Mouse (Mus musculus): ENCODE data around the gene Srrm4. TPM values are rescaled to one million over a fixed set of nuclear protein-coding genes. Genes with fewer than 3 reads are reported as not detected.

The Srrm4 gene
- polyA plus RNA-seq, 1 experiment from 2014 or later = 15.7 TPM

- no peak overlapping the region for H3K27ac ChIP-seq (ENCODE audit: low read depth, low read length)
- H3K36me3 ChIP-seq (ENCODE audit: control insufficient read depth, insufficient read depth, low read length) = no peaks in the 10 kb centered on the region; the same call in 1 of the 2 replicates
- WGBS = 53% methylated on average over 10 of the region's 10 CpGs
- H3K4me2 ChIP-seq (ENCODE audit: low read length) = no peak overlapping the region
- ATAC-seq = no peak
- no peak overlapping the region for H3K4me3 ChIP-seq (ENCODE audit: low read length)
- no peaks in the 10 kb centered on the region for H3K27me3 ChIP-seq (replicated peaks; ENCODE audit: control insufficient read depth, insufficient read depth, low read length)
- no peaks in the 10 kb centered on the region for H3K9me3 ChIP-seq (ENCODE audit: control insufficient read depth, low read length)
- H3K9ac ChIP-seq (ENCODE audit: low read depth, low read length) = no peak overlapping the region
- peaks cover 11% of the 10 kb centered on the region for H3K4me1 ChIP-seq (ENCODE audit: control insufficient read depth, insufficient read depth, low read depth, low read length)
These were observed 145.8 kb downstream of the Srrm4 start for GRCm38 (mm10) chr5:116445634-116446367.

GRCm38 (mm10) chr5:116444517-116444916 lies 147.1 kb downstream of the Srrm4 start:
- WGBS = 65% methylated on average over 27 of the region's 27 CpGs
- H3K27ac ChIP-seq (ENCODE audit: low read depth, low read length) = no peak overlapping the region; the same call in 1 of the 2 replicates
- H3K27me3 ChIP-seq (replicated peaks; ENCODE audit: control insufficient read depth, insufficient read depth, low read length) = no peaks in the 10 kb centered on the region
- peaks cover 11% of the 10 kb centered on the region for H3K4me1 ChIP-seq (ENCODE audit: control insufficient read depth, insufficient read depth, low read depth, low read length)
- no peak overlapping the region for H3K9ac ChIP-seq (ENCODE audit: low read depth, low read length)
- no peak overlapping the region for H3K4me3 ChIP-seq (ENCODE audit: low read length)
- no peak overlapping the region for H3K4me2 ChIP-seq (ENCODE audit: low read length)
- no peaks in the 10 kb centered on the region for H3K9me3 ChIP-seq (ENCODE audit: control insufficient read depth, low read length)
- no peaks in the 10 kb centered on the region; the same call in 1 of the 2 replicates for H3K36me3 ChIP-seq (ENCODE audit: control insufficient read depth, insufficient read depth, low read length)
- no peak for ATAC-seq

- Histone ChIP-seq H3K9ac (ENCODE audit: low read depth, low read length) (peak overlapping the region; percentile 28; the same call in 1 of the 2 replicates), H3K4me1 (ENCODE audit: control insufficient read depth, insufficient read depth, low read depth, low read length) (peaks cover 6% of the 10 kb centered on the region), H3K4me3 (ENCODE audit: low read length) (no peak overlapping the region), H3K9me3 (ENCODE audit: control insufficient read depth, low read length) (no peaks in the 10 kb centered on the region), H3K27me3 (replicated peaks; ENCODE audit: control insufficient read depth, insufficient read depth, low read length) (no peaks in the 10 kb centered on the region), H3K4me2 (ENCODE audit: low read length) (no peak overlapping the region), H3K27ac (ENCODE audit: low read depth, low read length) (peak overlapping the region; percentile 53; the same call in 1 of the 2 replicates), H3K36me3 (ENCODE audit: control insufficient read depth, insufficient read depth, low read length) (no peaks in the 10 kb centered on the region; the same call in 1 of the 2 replicates)
- ATAC-seq = peak; percentile 78
- 44% methylated on average over 8 of the region's 8 CpGs for WGBS
These were observed 148.1 kb downstream of the Srrm4 start for GRCm38 (mm10) chr5:116443459-116443940.

GRCm38 (mm10) chr5:116442697-116443458 lies 148.7 kb downstream of the Srrm4 start:
- Histone ChIP-seq H3K9me3 (ENCODE audit: control insufficient read depth, low read length) (no peaks in the 10 kb centered on the region), H3K9ac (ENCODE audit: low read depth, low read length) (no peak overlapping the region; the same call in 1 of the 2 replicates), H3K36me3 (ENCODE audit: control insufficient read depth, insufficient read depth, low read length) (no peaks in the 10 kb centered on the region; the same call in 1 of the 2 replicates), H3K4me1 (ENCODE audit: control insufficient read depth, insufficient read depth, low read depth, low read length) (peaks cover 6% of the 10 kb centered on the region), H3K27ac (ENCODE audit: low read depth, low read length) (peak overlapping the region; percentile 53; the same call in 1 of the 2 replicates), H3K4me3 (ENCODE audit: low read length) (no peak overlapping the region), H3K27me3 (replicated peaks; ENCODE audit: control insufficient read depth, insufficient read depth, low read length) (no peaks in the 10 kb centered on the region), H3K4me2 (ENCODE audit: low read length) (no peak overlapping the region)
- WGBS = 58% methylated on average over 7 of the region's 7 CpGs
- no peak for ATAC-seq

- H3K27me3 ChIP-seq (replicated peaks; ENCODE audit: control insufficient read depth, insufficient read depth, low read length) = no peaks in the 10 kb centered on the region
- 63% methylated on average over 4 of the region's 4 CpGs for WGBS
- H3K4me2 ChIP-seq (ENCODE audit: low read length) = no peak overlapping the region
- no peak overlapping the region for H3K4me3 ChIP-seq (ENCODE audit: low read length)
- H3K4me1 ChIP-seq (ENCODE audit: control insufficient read depth, insufficient read depth, low read depth, low read length) = peaks cover 8% of the 10 kb centered on the region
- no peaks in the 10 kb centered on the region for H3K9me3 ChIP-seq (ENCODE audit: control insufficient read depth, low read length)
- no peak overlapping the region for H3K9ac ChIP-seq (ENCODE audit: low read depth, low read length)
- ATAC-seq = no peak
- H3K27ac ChIP-seq (ENCODE audit: low read depth, low read length) = no peak overlapping the region
- no peaks in the 10 kb centered on the region; the same call in 1 of the 2 replicates for H3K36me3 ChIP-seq (ENCODE audit: control insufficient read depth, insufficient read depth, low read length)
These were observed 151.4 kb downstream of the Srrm4 start for GRCm38 (mm10) chr5:116440251-116440650.

GRCm38 (mm10) chr5:116438328-116438727 lies 153.3 kb downstream of the Srrm4 start:
- H3K9ac ChIP-seq (ENCODE audit: low read depth, low read length) = no peak overlapping the region
- WGBS = 40% methylated on average over 4 of the region's 4 CpGs
- H3K4me2 ChIP-seq (ENCODE audit: low read length) = no peak overlapping the region
- H3K36me3 ChIP-seq (ENCODE audit: control insufficient read depth, insufficient read depth, low read length) = no peaks in the 10 kb centered on the region
- ATAC-seq = no peak
- no peak overlapping the region for H3K27ac ChIP-seq (ENCODE audit: low read depth, low read length)
- H3K4me1 ChIP-seq (ENCODE audit: control insufficient read depth, insufficient read depth, low read depth, low read length) = peaks cover 9% of the 10 kb centered on the region
- no peak overlapping the region for H3K4me3 ChIP-seq (ENCODE audit: low read length)
- H3K27me3 ChIP-seq (replicated peaks; ENCODE audit: control insufficient read depth, insufficient read depth, low read length) = no peaks in the 10 kb centered on the region
- no peaks in the 10 kb centered on the region for H3K9me3 ChIP-seq (ENCODE audit: control insufficient read depth, low read length)

- H3K4me1 ChIP-seq (ENCODE audit: control insufficient read depth, insufficient read depth, low read depth, low read length) = peaks cover 6% of the 10 kb centered on the region
- 0 out of 2 replicates have a peak, but pooled peaks have one; percentile 34 for ATAC-seq
- no peak overlapping the region for H3K4me2 ChIP-seq (ENCODE audit: low read length)
These were observed 155.5 kb downstream of the Srrm4 start for GRCm38 (mm10) chr5:116436117-116436516.

GRCm38 (mm10) chr5:116434976-116435850 lies 156.4 kb downstream of the Srrm4 start:
- WGBS = 51% methylated on average over 13 of the region's 13 CpGs
- 0 out of 2 replicates have a peak overlapping the region, but pooled peaks have one; percentile 19 for H3K9ac ChIP-seq (ENCODE audit: low read depth, low read length)
- no peak overlapping the region for H3K27ac ChIP-seq (ENCODE audit: low read depth, low read length)
- H3K36me3 ChIP-seq (ENCODE audit: control insufficient read depth, insufficient read depth, low read length) = no peaks in the 10 kb centered on the region
- no peak overlapping the region for H3K4me3 ChIP-seq (ENCODE audit: low read length)
- H3K9me3 ChIP-seq (ENCODE audit: control insufficient read depth, low read length) = no peaks in the 10 kb centered on the region
- no peak for ATAC-seq
- H3K4me1 ChIP-seq (ENCODE audit: control insufficient read depth, insufficient read depth, low read depth, low read length) = peaks cover 6% of the 10 kb centered on the region
- no peak overlapping the region for H3K4me2 ChIP-seq (ENCODE audit: low read length)
- H3K27me3 ChIP-seq (replicated peaks; ENCODE audit: control insufficient read depth, insufficient read depth, low read length) = no peaks in the 10 kb centered on the region

More at GRCm38 (mm10) chr5:116436117-116436516, 155.5 kb downstream of the Srrm4 start:
- no peaks in the 10 kb centered on the region for H3K27me3 ChIP-seq (replicated peaks; ENCODE audit: control insufficient read depth, insufficient read depth, low read length)
- no peak overlapping the region for H3K27ac ChIP-seq (ENCODE audit: low read depth, low read length)
- no peak overlapping the region for H3K4me3 ChIP-seq (ENCODE audit: low read length)
- H3K9me3 ChIP-seq (ENCODE audit: control insufficient read depth, low read length) = no peaks in the 10 kb centered on the region
- no peaks in the 10 kb centered on the region for H3K36me3 ChIP-seq (ENCODE audit: control insufficient read depth, insufficient read depth, low read length)
- no peak overlapping the region for H3K9ac ChIP-seq (ENCODE audit: low read depth, low read length)
